ENCODE assay signal across 8 mouse cellular contexts in genomic region chr19:59198161-59198560, GRCm38 (mm10). TPM values are rescaled to one million over a fixed set of nuclear protein-coding genes. Genes with fewer than 3 reads are reported as not detected.
DNase-seq lines count a peak whose midpoint lies in the region; ATAC-seq and TF ChIP-seq lines count a peak whose summit lies in the region.
"Had no signal": no experiment of that assay in that cellular context is flagged by ENCODE, and none has a peak within 500 bp of the region (broad histone marks: within the 10 kb centered on the region; RNA-seq: fewer than 3 reads in every experiment).

No protein-coding gene starts in this region.

- H3K27ac ChIP-seq in kidney, postnatal 0 days: no peak overlapping the region
- H3K27ac ChIP-seq in testis, adult 2 months (ENCODE audit: control insufficient read depth, insufficient read depth, low read depth, low read length): no peak overlapping the region
- H3K27ac ChIP-seq: hindbrain, embryonic 15.5 days had no signal

- no peaks in the 10 kb centered on the region for H3K4me1 ChIP-seq in kidney, postnatal 0 days (replicated peaks; ENCODE audit: insufficient read depth, low read length)
- peaks cover 12% of the 10 kb centered on the region for H3K4me1 ChIP-seq in testis, adult 2 months (ENCODE audit: control insufficient read depth, insufficient read depth, low read length)

- no peak overlapping the region for H3K4me2 ChIP-seq in kidney, postnatal 0 days (ENCODE audit: low read length)
- H3K4me2 ChIP-seq: hindbrain, embryonic 15.5 days had no signal

- ATAC-seq in kidney, postnatal 0 days (replicated peaks; ENCODE audit: low FRiP score, low read depth): no peak
- ATAC-seq in megakaryocyte progenitor cell, adult 5-6 weeks (replicated peaks; ENCODE audit: poor library complexity): peak; percentile 84

- H3K9me3 ChIP-seq in kidney, postnatal 0 days (replicated peaks; ENCODE audit: low read length): no peaks in the 10 kb centered on the region
- H3K9me3 ChIP-seq: hindbrain, embryonic 15.5 days had no signal

- peak; percentile 86 for TF ChIP-seq CTCF in kidney, postnatal 0 days (IDR thresholded peaks at IDR 0.05; ENCODE audit: low read depth)
- TF ChIP-seq CTCF in testis, adult 2 months (IDR thresholded peaks at IDR 0.05; ENCODE audit: control insufficient read depth, insufficient read depth, insufficient replicate concordance, low read depth, low read length): peak; percentile 93; the same call in 1 of the 2 replicates

- H3K9ac ChIP-seq in kidney, postnatal 0 days (ENCODE audit: low read depth, low read length): no peak overlapping the region
- H3K9ac ChIP-seq: hindbrain, embryonic 15.5 days had no signal

- intact Hi-C loops in left cerebral cortex, postnatal 36 days (cut with DNase I): loop anchor here (10.0 kb wide), 1 partner anchor 123 kb away; the partner anchor contains the start of gene Shtn1

- no peak overlapping the region for H3K4me3 ChIP-seq in kidney, postnatal 0 days (replicated peaks; ENCODE audit: low read depth, low read length)
- H3K4me3 ChIP-seq in testis, adult 2 months (ENCODE audit: control insufficient read depth, low read depth, low read length): no peak overlapping the region
- H3K4me3 ChIP-seq: hindbrain, embryonic 15.5 days had no signal

- WGBS in kidney, postnatal 0 days: 37% methylated on average over 7 of the region's 7 CpGs

- DNase-seq in left cerebral cortex, adult 11 months (ENCODE audit: low spot score): peak; percentile 14
- no peak for DNase-seq in left cerebral cortex, postnatal 36 days (ENCODE audit: low spot score in 2 of 2)
- DNase-seq in T-cell, adult 2 months (ENCODE audit: low spot score): peak; percentile 25
- DNase-seq in embryo, embryonic 10.5 days (ENCODE audit: low spot score): peak; percentile 66
- peak; percentile 56 for DNase-seq in kidney, postnatal 0 days (ENCODE audit: low spot score)

- H3K36me3 ChIP-seq in kidney, postnatal 0 days (ENCODE audit: insufficient read depth, low read length): no peaks in the 10 kb centered on the region
- H3K36me3 ChIP-seq in testis, adult 2 months (ENCODE audit: control insufficient read depth, insufficient read depth, low read length): no peaks in the 10 kb centered on the region
- H3K36me3 ChIP-seq: hindbrain, embryonic 15.5 days had no signal

- TF ChIP-seq POLR2A in testis, adult 2 months (IDR thresholded peaks at IDR 0.05; ENCODE audit: control insufficient read depth, low read depth, low read length): no peak

- H3K27me3 ChIP-seq in kidney, postnatal 0 days (ENCODE audit: insufficient read depth, low read length): peaks cover 34% of the 10 kb centered on the region
- H3K27me3 ChIP-seq in testis, adult 2 months (ENCODE audit: control insufficient read depth, insufficient read depth, low read length): peaks cover 8% of the 10 kb centered on the region

RNA-seq across cellular contexts. Expression of gene Kcnk18, which starts 20.9 kb away (rescaled TPM):
- not detected for total RNA-seq in left cerebral cortex, postnatal 36 days (2021)
- polyA plus RNA-seq in kidney, postnatal 0 days (2015; fragmentation: Nextera tagmentation; extraction: Ambion mirVana): not detected in 2 replicates
- not detected in 2 replicates for total RNA-seq in megakaryocyte progenitor cell, adult 5-6 weeks (2015)
- total RNA-seq in megakaryocyte progenitor cell, adult 5-6 weeks (2017): not detected in 2 replicates
- polyA plus RNA-seq in testis, adult 2 months (2012; rRNA removed): 0.04 and 0.05 TPM in 2 replicates

RNA-seq across cellular contexts. Expression of gene Vax1, which starts 28.3 kb away (rescaled TPM):
- 1 to 10 TPM; 1.0 to 1.7 TPM for total RNA-seq in left cerebral cortex, postnatal 36 days (2021)
- polyA plus RNA-seq in kidney, postnatal 0 days (2015; fragmentation: Nextera tagmentation; extraction: Ambion mirVana): not detected in 2 replicates
- total RNA-seq in megakaryocyte progenitor cell, adult 5-6 weeks (2015): not detected in 2 replicates
- not detected in 2 replicates for total RNA-seq in megakaryocyte progenitor cell, adult 5-6 weeks (2017)
- 0.33 and 0.60 TPM in 2 replicates for polyA plus RNA-seq in testis, adult 2 months (2012; rRNA removed)

Comparison
In these comparisons a context has a peak if more than half of its experiments do, and no peak if none do; other contexts are left out.
1. DNase-seq: peak in left cerebral cortex, adult 11 months (single experiment), T-cell, adult 2 months (single experiment), embryo, embryonic 10.5 days (single experiment) and kidney, postnatal 0 days (single experiment); none in left cerebral cortex, postnatal 36 days (0 of 2).